Mouse (Mus musculus): ENCODE data around the gene Tbl1xr1. TPM values are rescaled to one million over a fixed set of nuclear protein-coding genes. Genes with fewer than 3 reads are reported as not detected.
A peak's percentile ranks its signal among the peaks of the same experiment; 100 is the strongest.

Gene Tbl1xr1
- polyA plus RNA-seq, 1 experiment from 2014 or later = 6.9 TPM

DNA sequence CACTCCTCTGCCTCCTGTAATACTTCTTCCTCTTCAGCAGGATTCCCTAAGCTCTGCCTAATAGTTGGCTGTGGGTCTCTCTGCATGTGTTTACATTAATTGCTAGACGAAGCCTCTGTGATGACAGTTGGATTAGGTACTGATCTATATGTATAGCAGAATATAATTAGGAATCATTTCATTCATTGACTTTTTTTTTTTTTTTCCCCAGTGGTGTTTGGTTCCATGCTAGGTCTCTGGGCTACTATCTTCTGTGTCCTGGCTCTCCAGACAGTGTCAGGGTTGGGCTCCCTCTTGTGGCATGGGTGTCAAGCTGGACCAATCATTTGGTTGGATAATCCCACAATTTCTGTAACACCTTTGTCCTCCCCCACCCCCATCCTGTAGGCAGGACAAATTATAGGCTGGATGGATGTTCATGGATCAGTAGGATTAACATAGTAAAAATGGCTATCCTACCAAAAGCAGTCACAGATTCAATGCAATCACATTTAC is 71.0 kb downstream of the Tbl1xr1 start:
- WGBS (ENCODE audit: insufficient replicate concordance) = 60% methylated on average over 1 of the region's 1 CpGs
- ATAC-seq (ENCODE audit: low read depth) = 0 out of 2 replicates have a peak, but pooled peaks have one; percentile 13
- no peaks in the 10 kb centered on the region for H3K36me3 ChIP-seq (ENCODE audit: control insufficient read depth, insufficient read depth)

DNA sequence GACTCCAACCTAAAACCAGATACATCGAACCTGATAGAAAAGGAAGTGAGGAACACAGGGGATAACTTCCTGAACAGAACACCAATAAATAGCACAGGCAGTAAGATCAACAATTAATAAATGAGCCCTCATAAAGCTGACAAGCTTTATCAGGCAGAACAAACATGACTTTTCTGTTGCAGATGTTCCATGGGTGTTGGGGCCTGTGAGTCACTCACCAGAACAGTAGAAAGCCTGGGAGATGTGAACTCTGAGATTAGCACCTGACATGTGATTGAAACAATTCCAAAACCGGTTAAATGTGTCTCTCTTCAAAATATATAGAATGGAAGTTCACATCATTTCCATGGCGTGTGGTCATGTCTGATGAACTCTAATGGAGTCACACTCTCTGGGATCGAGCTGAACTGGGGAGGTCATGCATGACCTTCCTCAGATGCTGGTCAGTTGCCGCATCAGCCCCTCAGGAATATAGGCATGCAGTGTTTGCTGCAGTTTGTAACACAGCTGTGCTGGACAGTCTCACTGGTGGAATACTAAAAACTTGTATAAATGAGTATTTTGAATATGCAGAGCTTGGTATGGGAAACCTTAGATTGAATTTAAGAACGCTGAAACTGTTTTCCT is 72.0 kb downstream of the Tbl1xr1 start:
- Histone ChIP-seq H3K4me3 (ENCODE audit: low read depth, low read length) (no peak overlapping the region), H3K4me2 (ENCODE audit: low read depth, low read length) (no peak overlapping the region), H3K36me3 (ENCODE audit: control insufficient read depth, insufficient read depth) (no peaks in the 10 kb centered on the region), H3K9ac (ENCODE audit: low read depth, low read length) (no peak overlapping the region), H3K27ac (ENCODE audit: low read length) (no peak overlapping the region), H3K9me3 (replicated peaks; ENCODE audit: control insufficient read depth, low read length) (no peaks in the 10 kb centered on the region), H3K27me3 (ENCODE audit: control insufficient read depth, insufficient read depth, low read depth, low read length) (no peaks in the 10 kb centered on the region), H3K4me1 (ENCODE audit: control insufficient read depth, low read depth, low read length) (peaks cover 5% of the 10 kb centered on the region)
- 67% methylated on average over 6 of the region's 6 CpGs for WGBS (ENCODE audit: insufficient replicate concordance)
- no peak for ATAC-seq (ENCODE audit: low read depth)

More for the DNA sequence above, 71.0 kb downstream of the Tbl1xr1 start:
- Histone ChIP-seq H3K27ac (ENCODE audit: low read length) (no peak overlapping the region), H3K27me3 (ENCODE audit: control insufficient read depth, insufficient read depth, low read depth, low read length) (no peaks in the 10 kb centered on the region), H3K4me1 (ENCODE audit: control insufficient read depth, low read depth, low read length) (peaks cover 5% of the 10 kb centered on the region), H3K9ac (ENCODE audit: low read depth, low read length) (no peak overlapping the region), H3K4me3 (ENCODE audit: low read depth, low read length) (no peak overlapping the region), H3K4me2 (ENCODE audit: low read depth, low read length) (no peak overlapping the region), H3K9me3 (replicated peaks; ENCODE audit: control insufficient read depth, low read length) (no peaks in the 10 kb centered on the region)

- Histone ChIP-seq H3K27me3 (ENCODE audit: control insufficient read depth, insufficient read depth, low read depth, low read length) (no peaks in the 10 kb centered on the region), H3K4me2 (ENCODE audit: low read depth, low read length) (no peak overlapping the region), H3K4me1 (ENCODE audit: control insufficient read depth, low read depth, low read length) (peaks cover 5% of the 10 kb centered on the region), H3K9ac (ENCODE audit: low read depth, low read length) (no peak overlapping the region), H3K9me3 (replicated peaks; ENCODE audit: control insufficient read depth, low read length) (no peaks in the 10 kb centered on the region), H3K36me3 (ENCODE audit: control insufficient read depth, insufficient read depth) (no peaks in the 10 kb centered on the region), H3K27ac (ENCODE audit: low read length) (no peak overlapping the region), H3K4me3 (ENCODE audit: low read depth, low read length) (no peak overlapping the region)
- 60% methylated on average over 5 of the region's 5 CpGs for WGBS (ENCODE audit: insufficient replicate concordance)
- ATAC-seq (ENCODE audit: low read depth) = no peak
Observed at GRCm38 (mm10) chr3:22150872-22151530, 74.5 kb downstream of the Tbl1xr1 start.

- Histone ChIP-seq H3K4me3 (ENCODE audit: low read depth, low read length) (no peak overlapping the region), H3K27me3 (ENCODE audit: control insufficient read depth, insufficient read depth, low read depth, low read length) (no peaks in the 10 kb centered on the region), H3K36me3 (ENCODE audit: control insufficient read depth, insufficient read depth) (no peaks in the 10 kb centered on the region), H3K27ac (ENCODE audit: low read length) (no peak overlapping the region), H3K9ac (ENCODE audit: low read depth, low read length) (no peak overlapping the region), H3K4me1 (ENCODE audit: control insufficient read depth, low read depth, low read length) (peaks cover 5% of the 10 kb centered on the region), H3K4me2 (ENCODE audit: low read depth, low read length) (no peak overlapping the region), H3K9me3 (replicated peaks; ENCODE audit: control insufficient read depth, low read length) (no peaks in the 10 kb centered on the region)
- WGBS (ENCODE audit: insufficient replicate concordance) = 48% methylated on average over 1 of the region's 1 CpGs
- no peak for ATAC-seq (ENCODE audit: low read depth)
Observed at GRCm38 (mm10) chr3:22152773-22153172, 76.3 kb downstream of the Tbl1xr1 start.

- H3K4me3 ChIP-seq (ENCODE audit: low read depth, low read length) = no peak overlapping the region
- 61% methylated on average over 3 of the region's 3 CpGs for WGBS (ENCODE audit: insufficient replicate concordance)
Observed at GRCm38 (mm10) chr3:22154522-22154921, 78.1 kb downstream of the Tbl1xr1 start.

DNA sequence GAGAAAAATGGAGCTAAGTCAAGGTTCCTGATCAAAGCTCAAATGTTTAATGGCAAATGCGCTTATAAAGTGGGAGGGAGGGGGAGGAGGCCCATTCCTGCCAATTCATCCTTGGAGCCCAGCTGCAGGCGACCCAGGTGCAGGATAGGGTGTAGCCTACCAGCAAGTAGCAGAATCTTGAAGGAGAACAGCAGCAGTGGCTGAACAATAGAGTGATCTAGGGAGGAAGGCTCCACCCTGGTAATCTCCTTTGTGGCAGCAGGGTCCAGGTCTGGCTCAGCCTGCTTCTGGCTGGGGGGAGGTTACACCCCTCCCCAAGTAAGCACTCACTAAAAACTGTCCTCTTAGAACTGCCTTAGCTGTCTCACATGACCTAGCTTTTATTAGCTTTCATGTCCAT is 79.9 kb downstream of the Tbl1xr1 start:
- Histone ChIP-seq H3K4me1 (ENCODE audit: control insufficient read depth, low read depth, low read length) (no peaks in the 10 kb centered on the region), H3K9me3 (replicated peaks; ENCODE audit: control insufficient read depth, low read length) (no peaks in the 10 kb centered on the region), H3K27ac (ENCODE audit: low read length) (no peak overlapping the region), H3K27me3 (ENCODE audit: control insufficient read depth, insufficient read depth, low read depth, low read length) (no peaks in the 10 kb centered on the region), H3K4me3 (ENCODE audit: low read depth, low read length) (no peak overlapping the region), H3K4me2 (ENCODE audit: low read depth, low read length) (no peak overlapping the region), H3K36me3 (ENCODE audit: control insufficient read depth, insufficient read depth) (no peaks in the 10 kb centered on the region), H3K9ac (ENCODE audit: low read depth, low read length) (no peak overlapping the region)
- no peak for ATAC-seq (ENCODE audit: low read depth)
- 54% methylated on average over 2 of the region's 2 CpGs for WGBS (ENCODE audit: insufficient replicate concordance)

More at GRCm38 (mm10) chr3:22154522-22154921, 78.1 kb downstream of the Tbl1xr1 start:
- no peak overlapping the region for H3K9ac ChIP-seq (ENCODE audit: low read depth, low read length)
- H3K36me3 ChIP-seq (ENCODE audit: control insufficient read depth, insufficient read depth) = no peaks in the 10 kb centered on the region
- H3K4me2 ChIP-seq (ENCODE audit: low read depth, low read length) = no peak overlapping the region
- no peaks in the 10 kb centered on the region for H3K27me3 ChIP-seq (ENCODE audit: control insufficient read depth, insufficient read depth, low read depth, low read length)
- no peak overlapping the region for H3K27ac ChIP-seq (ENCODE audit: low read length)
- H3K4me1 ChIP-seq (ENCODE audit: control insufficient read depth, low read depth, low read length) = peaks cover 5% of the 10 kb centered on the region
- no peaks in the 10 kb centered on the region for H3K9me3 ChIP-seq (replicated peaks; ENCODE audit: control insufficient read depth, low read length)
- no peak for ATAC-seq (ENCODE audit: low read depth)

GRCm38 (mm10) chr3:22162948-22163347 is 86.5 kb downstream of the Tbl1xr1 start:
- ATAC-seq (ENCODE audit: low read depth) = no peak
- Histone ChIP-seq H3K4me1 (ENCODE audit: control insufficient read depth, low read depth, low read length) (no peaks in the 10 kb centered on the region), H3K27ac (ENCODE audit: low read length) (no peak overlapping the region), H3K36me3 (ENCODE audit: control insufficient read depth, insufficient read depth) (no peaks in the 10 kb centered on the region), H3K9ac (ENCODE audit: low read depth, low read length) (no peak overlapping the region), H3K27me3 (ENCODE audit: control insufficient read depth, insufficient read depth, low read depth, low read length) (no peaks in the 10 kb centered on the region), H3K4me2 (ENCODE audit: low read depth, low read length) (no peak overlapping the region), H3K4me3 (ENCODE audit: low read depth, low read length) (no peak overlapping the region), H3K9me3 (replicated peaks; ENCODE audit: control insufficient read depth, low read length) (no peaks in the 10 kb centered on the region)
- WGBS (ENCODE audit: insufficient replicate concordance) = 82% methylated on average over 3 of the region's 3 CpGs

DNA sequence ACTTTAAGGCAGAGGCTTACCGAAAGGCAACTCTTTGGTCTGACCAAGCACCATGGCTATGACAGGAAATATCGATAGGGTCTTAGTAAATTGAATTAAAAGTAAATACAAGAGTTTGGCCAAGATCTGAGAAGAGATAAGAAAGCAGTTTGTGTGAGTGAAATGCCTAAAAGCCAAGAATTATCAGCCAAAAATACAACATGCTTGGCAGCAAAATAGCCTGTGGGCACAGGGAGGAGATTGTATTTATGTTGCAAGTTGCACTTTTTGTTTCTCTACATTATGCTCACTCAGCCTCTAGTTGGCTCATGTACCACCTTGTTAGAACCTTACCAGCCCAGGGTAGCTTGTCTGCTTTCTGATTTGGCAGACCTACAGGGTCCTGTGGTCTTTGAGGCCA is 91.4 kb downstream of the Tbl1xr1 start:
- H3K4me3 ChIP-seq (ENCODE audit: low read depth, low read length) = no peak overlapping the region
- no peaks in the 10 kb centered on the region for H3K4me1 ChIP-seq (ENCODE audit: control insufficient read depth, low read depth, low read length)
- H3K36me3 ChIP-seq (ENCODE audit: control insufficient read depth, insufficient read depth) = no peaks in the 10 kb centered on the region
- no peak overlapping the region for H3K27ac ChIP-seq (ENCODE audit: low read length)
- no peaks in the 10 kb centered on the region for H3K27me3 ChIP-seq (ENCODE audit: control insufficient read depth, insufficient read depth, low read depth, low read length)
- no peaks in the 10 kb centered on the region for H3K9me3 ChIP-seq (replicated peaks; ENCODE audit: control insufficient read depth, low read length)
- no peak for ATAC-seq (ENCODE audit: low read depth)
- no peak overlapping the region for H3K9ac ChIP-seq (ENCODE audit: low read depth, low read length)
- H3K4me2 ChIP-seq (ENCODE audit: low read depth, low read length) = no peak overlapping the region
- 72% methylated on average over 2 of the region's 2 CpGs for WGBS (ENCODE audit: insufficient replicate concordance)

- Histone ChIP-seq H3K27me3 (ENCODE audit: control insufficient read depth, insufficient read depth, low read depth, low read length) (no peaks in the 10 kb centered on the region), H3K4me1 (ENCODE audit: control insufficient read depth, low read depth, low read length) (no peaks in the 10 kb centered on the region), H3K36me3 (ENCODE audit: control insufficient read depth, insufficient read depth) (no peaks in the 10 kb centered on the region), H3K4me3 (ENCODE audit: low read depth, low read length) (no peak overlapping the region), H3K4me2 (ENCODE audit: low read depth, low read length) (no peak overlapping the region), H3K9ac (ENCODE audit: low read depth, low read length) (no peak overlapping the region), H3K9me3 (replicated peaks; ENCODE audit: control insufficient read depth, low read length) (no peaks in the 10 kb centered on the region), H3K27ac (ENCODE audit: low read length) (no peak overlapping the region)
- ATAC-seq (ENCODE audit: low read depth) = peak; percentile 27; the same call in 1 of the 2 replicates
- WGBS (ENCODE audit: insufficient replicate concordance) = 75% methylated on average over 4 of the region's 4 CpGs
Observed at GRCm38 (mm10) chr3:22168432-22168831, 92.0 kb downstream of the Tbl1xr1 start.
